Mouse (Mus musculus): ENCODE data around the gene Prkn. TPM values are rescaled to one million over a fixed set of nuclear protein-coding genes. Genes with fewer than 3 reads are reported as not detected.

Gene Prkn
- total RNA-seq, 1 experiment: 1.7 TPM

DNA sequence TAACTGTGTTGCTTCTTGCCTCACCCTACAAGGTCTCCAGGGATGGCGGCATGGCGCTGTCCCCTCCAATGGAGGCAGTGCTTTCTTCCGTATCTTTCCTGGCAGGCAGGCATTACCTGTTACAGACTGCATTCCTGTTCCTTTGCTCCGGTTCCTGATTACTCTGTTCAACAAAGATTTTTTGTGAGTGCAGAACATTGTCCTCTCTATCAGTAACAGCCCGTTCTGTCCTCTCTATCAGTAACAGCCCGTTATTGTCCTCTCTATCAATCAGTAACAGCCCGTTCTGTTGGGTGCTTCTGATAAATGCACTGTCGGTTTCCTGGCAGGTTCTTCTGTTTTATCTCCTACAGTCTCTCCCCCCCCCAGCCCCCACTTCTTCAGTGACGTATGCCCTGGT is 1156.1 kb downstream of the Prkn start:
- TF ChIP-seq ZNF384 (IDR thresholded peaks at IDR 0.05; ENCODE audit: low read depth, low read length): no peak

GRCm38 (mm10) chr17:12000285-12000684 is 1160.1 kb downstream of the Prkn start:
- in situ Hi-C loops (cut with MboI; ENCODE audit: low sequenced_read_pairs in 2 of 2, unreplicated experiment in 2 of 2): no loop called here
- no peak for DNase-seq (ENCODE audit: low read depth, low spot score)
- H3K9me3 ChIP-seq (ENCODE audit: control insufficient read depth, insufficient read depth, low read depth, low read length): no peaks in the 10 kb centered on the region
- H3K27ac ChIP-seq (ENCODE audit: insufficient read depth, low read depth, low read length, poor library complexity, severe bottlenecking): no peak overlapping the region
- no peak overlapping the region for H3K4me3 ChIP-seq (ENCODE audit: insufficient read depth in 1 of 2, low read depth in 1 of 2, low read length in 2 of 2, poor library complexity in 1 of 2, severe bottlenecking in 1 of 2)
- H3K36me3 ChIP-seq (ENCODE audit: control insufficient read depth, insufficient read depth, low read length, poor library complexity, severe bottlenecking): no peaks in the 10 kb centered on the region
- TF ChIP-seq HCFC1 (IDR thresholded peaks at IDR 0.05; ENCODE audit: borderline replicate concordance, insufficient read depth, low read length) (no peak), ZNF384 (IDR thresholded peaks at IDR 0.05; ENCODE audit: low read depth, low read length) (no peak), MAFK (IDR thresholded peaks at IDR 0.05; ENCODE audit: insufficient read depth, low read depth, low read length) (no peak), CHD2 (IDR thresholded peaks at IDR 0.05; ENCODE audit: low read depth, low read length) (no peak), ZC3H11A (IDR thresholded peaks at IDR 0.05; ENCODE audit: borderline replicate concordance, low read depth, low read length) (no peak)
- no peak overlapping the region for H3K9ac ChIP-seq (ENCODE audit: insufficient read depth, low read depth, low read length, poor library complexity, severe bottlenecking)
- H3K4me1 ChIP-seq (ENCODE audit: control insufficient read depth in 2 of 2, insufficient read depth in 2 of 2, low read length in 2 of 2, poor library complexity in 1 of 2): no peaks in the 10 kb centered on the region

More for the DNA sequence above, 1156.1 kb downstream of the Prkn start:
- no peak overlapping the region for H3K27ac ChIP-seq (ENCODE audit: insufficient read depth, low read depth, low read length, poor library complexity, severe bottlenecking)
- H3K36me3 ChIP-seq (ENCODE audit: control insufficient read depth, insufficient read depth, low read length, poor library complexity, severe bottlenecking): no peaks in the 10 kb centered on the region
- no peak overlapping the region for H3K9ac ChIP-seq (ENCODE audit: insufficient read depth, low read depth, low read length, poor library complexity, severe bottlenecking)
- no peak for DNase-seq (ENCODE audit: low read depth, low spot score)
- no peaks in the 10 kb centered on the region for H3K9me3 ChIP-seq (ENCODE audit: control insufficient read depth, insufficient read depth, low read depth, low read length)
- H3K4me3 ChIP-seq (ENCODE audit: insufficient read depth in 1 of 2, low read depth in 1 of 2, low read length in 2 of 2, poor library complexity in 1 of 2, severe bottlenecking in 1 of 2): no peak overlapping the region
- in situ Hi-C loops (cut with MboI; ENCODE audit: low sequenced_read_pairs in 2 of 2, unreplicated experiment in 2 of 2): no loop called here
- no peaks in the 10 kb centered on the region; a peak in 1 of 4 replicates for H3K4me1 ChIP-seq (ENCODE audit: control insufficient read depth in 2 of 2, insufficient read depth in 2 of 2, low read length in 2 of 2, poor library complexity in 1 of 2)

DNA sequence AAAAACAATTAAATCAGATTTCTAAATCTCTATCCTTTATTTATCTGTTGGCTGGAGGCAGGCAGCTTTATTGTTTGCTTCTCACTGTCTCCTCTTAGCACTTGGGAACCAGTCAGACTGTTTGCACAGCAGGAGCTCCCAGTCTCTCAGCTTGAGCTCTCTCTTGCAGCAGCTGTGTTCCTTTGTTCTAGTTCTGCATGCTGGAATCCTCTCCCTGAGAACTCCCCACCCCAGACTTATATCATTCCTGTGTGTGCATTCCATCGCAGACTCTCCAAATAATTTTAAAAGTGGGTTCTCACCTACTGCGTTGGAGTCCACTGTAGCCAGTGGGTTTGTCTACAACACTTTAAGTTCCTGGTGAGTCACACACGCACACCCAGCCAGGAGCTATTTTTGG is 1181.1 kb downstream of the Prkn start:
- in situ Hi-C loops (cut with MboI; ENCODE audit: low sequenced_read_pairs in 2 of 2, unreplicated experiment in 2 of 2): no loop called here
- TF ChIP-seq CHD2 (IDR thresholded peaks at IDR 0.05; ENCODE audit: low read depth, low read length) (no peak), MAFK (IDR thresholded peaks at IDR 0.05; ENCODE audit: insufficient read depth, low read depth, low read length) (no peak), ZC3H11A (IDR thresholded peaks at IDR 0.05; ENCODE audit: borderline replicate concordance, low read depth, low read length) (no peak), HCFC1 (IDR thresholded peaks at IDR 0.05; ENCODE audit: borderline replicate concordance, insufficient read depth, low read length) (no peak), ZNF384 (IDR thresholded peaks at IDR 0.05; ENCODE audit: low read depth, low read length) (no peak)
- Histone ChIP-seq H3K36me3 (ENCODE audit: control insufficient read depth, insufficient read depth, low read length, poor library complexity, severe bottlenecking) (no peaks in the 10 kb centered on the region), H3K27ac (ENCODE audit: insufficient read depth, low read depth, low read length, poor library complexity, severe bottlenecking) (no peak overlapping the region), H3K4me3 (ENCODE audit: insufficient read depth in 1 of 2, low read depth in 1 of 2, low read length in 2 of 2, poor library complexity in 1 of 2, severe bottlenecking in 1 of 2) (no peak overlapping the region), H3K9ac (ENCODE audit: insufficient read depth, low read depth, low read length, poor library complexity, severe bottlenecking) (no peak overlapping the region), H3K4me1 (ENCODE audit: control insufficient read depth in 2 of 2, insufficient read depth in 2 of 2, low read length in 2 of 2, poor library complexity in 1 of 2) (no peaks in the 10 kb centered on the region), H3K9me3 (ENCODE audit: control insufficient read depth, insufficient read depth, low read depth, low read length) (no peaks in the 10 kb centered on the region)
- no peak for DNase-seq (ENCODE audit: low read depth, low spot score)

DNA sequence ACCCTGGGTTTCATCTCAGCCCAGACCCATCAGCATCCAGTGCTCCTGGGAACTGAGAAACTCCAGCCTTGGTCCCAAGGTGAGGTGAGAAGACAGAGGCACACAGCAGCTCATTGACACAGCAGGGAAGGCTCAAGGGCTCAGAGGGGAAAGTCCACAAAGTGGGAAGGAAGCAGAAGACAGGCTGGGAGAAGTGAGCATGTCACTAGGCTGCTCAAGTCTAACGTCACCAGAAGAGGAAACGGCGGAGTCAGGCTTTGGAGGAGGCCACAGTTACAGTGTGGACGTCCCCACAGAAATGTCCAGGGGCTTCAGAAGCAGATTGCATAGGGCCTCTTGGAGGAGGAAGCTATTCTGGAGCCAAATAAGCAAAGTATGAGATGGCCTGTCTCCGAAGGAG is 1189.2 kb downstream of the Prkn start:
- TF ChIP-seq MAFK (IDR thresholded peaks at IDR 0.05; ENCODE audit: insufficient read depth, low read depth, low read length) (no peak), HCFC1 (IDR thresholded peaks at IDR 0.05; ENCODE audit: borderline replicate concordance, insufficient read depth, low read length) (no peak), ZC3H11A (IDR thresholded peaks at IDR 0.05; ENCODE audit: borderline replicate concordance, low read depth, low read length) (no peak), ZNF384 (IDR thresholded peaks at IDR 0.05; ENCODE audit: low read depth, low read length) (no peak), CHD2 (IDR thresholded peaks at IDR 0.05; ENCODE audit: low read depth, low read length) (no peak)
- in situ Hi-C loops (cut with MboI; ENCODE audit: low sequenced_read_pairs in 2 of 2, unreplicated experiment in 2 of 2): loop anchor here in 1 of 2 experiments (25.0 kb wide), 2 partner anchors 183 to 333 kb away; no protein-coding TSS in a partner anchor
- Histone ChIP-seq H3K9me3 (ENCODE audit: control insufficient read depth, insufficient read depth, low read depth, low read length) (no peaks in the 10 kb centered on the region), H3K4me1 (ENCODE audit: control insufficient read depth in 2 of 2, insufficient read depth in 2 of 2, low read length in 2 of 2, poor library complexity in 1 of 2) (no peaks in the 10 kb centered on the region; a peak in 1 of 4 replicates), H3K27ac (ENCODE audit: insufficient read depth, low read depth, low read length, poor library complexity, severe bottlenecking) (no peak overlapping the region), H3K9ac (ENCODE audit: insufficient read depth, low read depth, low read length, poor library complexity, severe bottlenecking) (no peak overlapping the region), H3K4me3 (ENCODE audit: insufficient read depth in 1 of 2, low read depth in 1 of 2, low read length in 2 of 2, poor library complexity in 1 of 2, severe bottlenecking in 1 of 2) (no peak overlapping the region), H3K36me3 (ENCODE audit: control insufficient read depth, insufficient read depth, low read length, poor library complexity, severe bottlenecking) (no peaks in the 10 kb centered on the region)
- no peak for DNase-seq (ENCODE audit: low read depth, low spot score)

DNA sequence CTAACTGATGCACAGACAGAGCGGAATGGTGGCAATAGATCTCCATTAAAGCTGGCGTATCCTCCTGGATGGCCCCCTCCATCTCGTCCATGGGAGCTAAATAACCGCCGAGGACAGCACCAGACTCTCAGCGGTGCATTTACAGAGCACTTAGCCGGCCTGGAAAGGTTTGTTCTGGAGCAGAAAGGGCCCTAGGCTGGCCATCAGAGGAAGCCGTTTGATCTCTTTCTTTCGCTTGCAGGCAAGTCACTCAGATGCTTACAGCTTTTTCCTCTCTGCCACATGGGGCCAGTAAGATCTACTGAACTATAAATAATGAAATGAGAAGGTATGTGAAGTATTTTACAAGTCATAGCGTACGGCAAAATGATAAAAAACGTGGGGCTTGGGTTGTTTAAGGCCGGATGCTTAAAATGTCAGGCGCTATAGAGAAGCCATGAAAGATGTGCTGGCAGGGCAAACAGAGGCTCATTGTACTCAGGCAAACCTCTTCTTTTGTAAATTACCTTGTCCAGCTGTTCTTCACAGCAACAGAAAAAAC is 1189.8 kb downstream of the Prkn start:
- Histone ChIP-seq H3K27ac (ENCODE audit: insufficient read depth, low read depth, low read length, poor library complexity, severe bottlenecking) (no peak overlapping the region), H3K9me3 (ENCODE audit: control insufficient read depth, insufficient read depth, low read depth, low read length) (no peaks in the 10 kb centered on the region), H3K36me3 (ENCODE audit: control insufficient read depth, insufficient read depth, low read length, poor library complexity, severe bottlenecking) (no peaks in the 10 kb centered on the region), H3K4me3 (ENCODE audit: insufficient read depth in 1 of 2, low read depth in 1 of 2, low read length in 2 of 2, poor library complexity in 1 of 2, severe bottlenecking in 1 of 2) (no peak overlapping the region), H3K4me1 (ENCODE audit: control insufficient read depth in 2 of 2, insufficient read depth in 2 of 2, low read length in 2 of 2, poor library complexity in 1 of 2) (no peaks in the 10 kb centered on the region; a peak in 1 of 4 replicates), H3K9ac (ENCODE audit: insufficient read depth, low read depth, low read length, poor library complexity, severe bottlenecking) (no peak overlapping the region)
- TF ChIP-seq ZC3H11A (IDR thresholded peaks at IDR 0.05; ENCODE audit: borderline replicate concordance, low read depth, low read length) (no peak), ZNF384 (IDR thresholded peaks at IDR 0.05; ENCODE audit: low read depth, low read length) (no peak), MAFK (IDR thresholded peaks at IDR 0.05; ENCODE audit: insufficient read depth, low read depth, low read length) (no peak), HCFC1 (IDR thresholded peaks at IDR 0.05; ENCODE audit: borderline replicate concordance, insufficient read depth, low read length) (no peak), CHD2 (IDR thresholded peaks at IDR 0.05; ENCODE audit: low read depth, low read length) (no peak)
- in situ Hi-C loops (cut with MboI; ENCODE audit: low sequenced_read_pairs in 2 of 2, unreplicated experiment in 2 of 2): loop anchor here (10.0 to 25.0 kb wide), 3 partner anchors 182 to 335 kb away; no protein-coding TSS in a partner anchor
- no peak for DNase-seq (ENCODE audit: low read depth, low spot score)
